Mouse (Mus musculus): ENCODE data around the gene Krt17. TPM values are rescaled to one million over a fixed set of nuclear protein-coding genes. Genes with fewer than 3 reads are reported as not detected.
"Not testable (repeated sequence)": the region's sequence is repeated elsewhere in the genome, so short reads cannot be mapped to it uniquely, and the experiment has no call there.

Krt17 gene
- polyA plus RNA-seq, 1 experiment from 2014 or later, result 0.73 TPM

GRCm38 (mm10) chr11:100261235-100261605 lies 391 bp upstream of the Krt17 start:
- Histone ChIP-seq H3K9ac (replicated peaks) (no peak overlapping the region), H3K4me3 (replicated peaks) (no peak overlapping the region), H3K4me1 (no peaks in the 10 kb centered on the region), H3K27ac (replicated peaks) (no peak overlapping the region), H3K9me3 (replicated peaks) (no peaks in the 10 kb centered on the region), H3K27me3 (replicated peaks) (0 out of 2 replicates have a peak, but pooled peaks cover 3% of the 10 kb centered on the region), H3K36me3 (no peaks in the 10 kb centered on the region), H3K4me2 (no peak overlapping the region)
- ATAC-seq (ENCODE audit: low FRiP score), result no peak
- 79% methylated on average over 9 of the region's 9 CpGs for WGBS

GRCm38 (mm10) chr11:100259079-100259478 lies 1.8 kb downstream of the Krt17 start:
- WGBS, result 92% methylated on average over 9 of the region's 9 CpGs
- no peak for ATAC-seq (ENCODE audit: low FRiP score)

GRCm38 (mm10) chr11:100257967-100258366 lies 2.9 kb downstream of the Krt17 start:
- Histone ChIP-seq H3K27me3 (replicated peaks) (0 out of 2 replicates have a peak, but pooled peaks cover 3% of the 10 kb centered on the region), H3K9me3 (replicated peaks) (no peaks in the 10 kb centered on the region), H3K36me3 (no peaks in the 10 kb centered on the region), H3K4me3 (replicated peaks) (no peak overlapping the region), H3K4me2 (no peak overlapping the region), H3K9ac (replicated peaks) (no peak overlapping the region), H3K4me1 (no peaks in the 10 kb centered on the region), H3K27ac (replicated peaks) (no peak overlapping the region)
- no peak for ATAC-seq (ENCODE audit: low FRiP score)
- 94% methylated on average over 1 of the region's 1 CpGs for WGBS

More at GRCm38 (mm10) chr11:100259079-100259478, 1.8 kb downstream of the Krt17 start:
- Histone ChIP-seq H3K9me3 (replicated peaks) (no peaks in the 10 kb centered on the region), H3K4me2 (no peak overlapping the region), H3K27me3 (replicated peaks) (0 out of 2 replicates have a peak, but pooled peaks cover 3% of the 10 kb centered on the region), H3K9ac (replicated peaks) (no peak overlapping the region), H3K4me1 (no peaks in the 10 kb centered on the region), H3K36me3 (no peaks in the 10 kb centered on the region), H3K27ac (replicated peaks) (no peak overlapping the region), H3K4me3 (replicated peaks) (no peak overlapping the region)

GRCm38 (mm10) chr11:100255514-100255913 lies 5.3 kb downstream of the Krt17 start:
- Histone ChIP-seq H3K4me2 (no peak overlapping the region), H3K4me3 (replicated peaks) (no peak overlapping the region)
- 95% methylated on average over 6 of the region's 6 CpGs for WGBS

GRCm38 (mm10) chr11:100254360-100255090 lies 6.3 kb downstream of the Krt17 start:
- 68% methylated on average over 5 of the region's 5 CpGs for WGBS
- Histone ChIP-seq H3K4me1 (no peaks in the 10 kb centered on the region), H3K9me3 (replicated peaks) (no peaks in the 10 kb centered on the region), H3K27me3 (replicated peaks) (no peaks in the 10 kb centered on the region), H3K4me3 (replicated peaks) (no peak overlapping the region), H3K4me2 (no peak overlapping the region), H3K27ac (replicated peaks) (no peak overlapping the region), H3K36me3 (no peaks in the 10 kb centered on the region), H3K9ac (replicated peaks) (no peak overlapping the region)
- ATAC-seq (ENCODE audit: low FRiP score), result no peak

More at GRCm38 (mm10) chr11:100255514-100255913, 5.3 kb downstream of the Krt17 start:
- no peak for ATAC-seq (ENCODE audit: low FRiP score)
- no peak overlapping the region for H3K27ac ChIP-seq (replicated peaks)
- no peaks in the 10 kb centered on the region for H3K36me3 ChIP-seq
- no peaks in the 10 kb centered on the region for H3K9me3 ChIP-seq (replicated peaks)
- H3K9ac ChIP-seq (replicated peaks), result no peak overlapping the region
- H3K4me1 ChIP-seq, result no peaks in the 10 kb centered on the region
- H3K27me3 ChIP-seq (replicated peaks), result no peaks in the 10 kb centered on the region

- H3K36me3 ChIP-seq, result no peaks in the 10 kb centered on the region
- H3K9me3 ChIP-seq (replicated peaks), result no peaks in the 10 kb centered on the region
- no peak within 1 kb of the TSS for H3K4me2 ChIP-seq
- ATAC-seq (ENCODE audit: low FRiP score), result no peak
- 86% methylated on average over 7 of the region's 7 CpGs for WGBS
- H3K9ac ChIP-seq (replicated peaks), result no peak within 1 kb of the TSS
- H3K4me3 ChIP-seq (replicated peaks), result no peak within 1 kb of the TSS
- no peaks in the 10 kb centered on the region for H3K4me1 ChIP-seq
- no peak within 1 kb of the TSS for H3K27ac ChIP-seq (replicated peaks)
- no peaks in the 10 kb centered on the region for H3K27me3 ChIP-seq (replicated peaks)
Observed at GRCm38 (mm10) chr11:100248852-100249465, 11.9 kb downstream of the Krt17 start, which contains the start of gene Krt16. Gene Krt16 (minus strand): TSS chr11:100248902.

GRCm38 (mm10) chr11:100246471-100246870 lies 14.4 kb downstream of the Krt17 start:
- H3K4me2 ChIP-seq; H3K27me3 ChIP-seq (replicated peaks); ATAC-seq (ENCODE audit: low FRiP score); H3K9me3 ChIP-seq (replicated peaks); H3K4me3 ChIP-seq (replicated peaks); H3K9ac ChIP-seq (replicated peaks); H3K27ac ChIP-seq (replicated peaks); H3K36me3 ChIP-seq; H3K4me1 ChIP-seq: not testable (repeated sequence)
- WGBS, result 82% methylated on average over 7 of the region's 7 CpGs

- ATAC-seq (ENCODE audit: low FRiP score); H3K4me3 ChIP-seq (replicated peaks); H3K36me3 ChIP-seq; H3K27me3 ChIP-seq (replicated peaks); H3K4me1 ChIP-seq; H3K27ac ChIP-seq (replicated peaks); H3K9me3 ChIP-seq (replicated peaks); H3K9ac ChIP-seq (replicated peaks); H3K4me2 ChIP-seq: not testable (repeated sequence)
- 97% methylated on average over 4 of the region's 4 CpGs for WGBS
Observed at GRCm38 (mm10) chr11:100240272-100240671, 20.6 kb downstream of the Krt17 start.

- H3K4me2 ChIP-seq, result no peak overlapping the region
- H3K9me3 ChIP-seq (replicated peaks), result peaks cover 5% of the 10 kb centered on the region
- H3K9ac ChIP-seq (replicated peaks), result no peak overlapping the region
- H3K4me1 ChIP-seq, result no peaks in the 10 kb centered on the region
- H3K4me3 ChIP-seq (replicated peaks), result no peak overlapping the region
- ATAC-seq (ENCODE audit: low FRiP score), result no peak
- 29% methylated on average over 8 of the region's 8 CpGs for WGBS
- H3K27ac ChIP-seq (replicated peaks), result no peak overlapping the region
- H3K36me3 ChIP-seq, result no peaks in the 10 kb centered on the region
- H3K27me3 ChIP-seq (replicated peaks), result no peaks in the 10 kb centered on the region
Observed at GRCm38 (mm10) chr11:100221741-100222140, 39.1 kb downstream of the Krt17 start.

- Histone ChIP-seq H3K27ac (replicated peaks) (no peak overlapping the region), H3K36me3 (no peaks in the 10 kb centered on the region), H3K4me1 (no peaks in the 10 kb centered on the region), H3K4me3 (replicated peaks) (no peak overlapping the region), H3K9me3 (replicated peaks) (no peaks in the 10 kb centered on the region), H3K9ac (replicated peaks) (no peak overlapping the region), H3K27me3 (replicated peaks) (no peaks in the 10 kb centered on the region), H3K4me2 (no peak overlapping the region)
- ATAC-seq (ENCODE audit: low FRiP score), result no peak
- 88% methylated on average over 4 of the region's 4 CpGs for WGBS
Observed at GRCm38 (mm10) chr11:100219304-100219703, 41.5 kb downstream of the Krt17 start.

GRCm38 (mm10) chr11:100208542-100208941 lies 52.3 kb downstream of the Krt17 start:
- Histone ChIP-seq H3K4me3 (replicated peaks) (no peak overlapping the region), H3K27me3 (replicated peaks) (no peaks in the 10 kb centered on the region), H3K36me3 (no peaks in the 10 kb centered on the region), H3K9me3 (replicated peaks) (no peaks in the 10 kb centered on the region), H3K27ac (replicated peaks) (no peak overlapping the region), H3K9ac (replicated peaks) (no peak overlapping the region), H3K4me2 (no peak overlapping the region), H3K4me1 (no peaks in the 10 kb centered on the region)
- no peak for ATAC-seq (ENCODE audit: low FRiP score)
- 71% methylated on average over 6 of the region's 6 CpGs for WGBS

GRCm38 (mm10) chr11:100207498-100207897 lies 53.3 kb downstream of the Krt17 start, which contains the start of gene Krt14:
Gene Krt14 (minus strand): TSS chr11:100207548.
- no peaks in the 10 kb centered on the region for H3K9me3 ChIP-seq (replicated peaks)
- 88% methylated on average over 8 of the region's 8 CpGs for WGBS

More at GRCm38 (mm10) chr11:100207498-100207897, 53.3 kb downstream of the Krt17 start, which contains the start of gene Krt14:
- Histone ChIP-seq H3K27ac (replicated peaks) (no peak within 1 kb of the TSS), H3K4me3 (replicated peaks) (no peak within 1 kb of the TSS), H3K4me1 (no peaks in the 10 kb centered on the region), H3K9ac (replicated peaks) (no peak within 1 kb of the TSS), H3K27me3 (replicated peaks) (no peaks in the 10 kb centered on the region), H3K36me3 (no peaks in the 10 kb centered on the region), H3K4me2 (no peak within 1 kb of the TSS)
- ATAC-seq (ENCODE audit: low FRiP score), result no peak

All from neural tube, embryonic 15.5 days (tissue).